Mouse (Mus musculus) erythroblast, embryonic 14.5 days (primary cell): ENCODE data around the gene Senp7.

Experiments used
- GATA1 ChIP-seq: IDR thresholded peaks from 2 replicates; pipeline ENCODE4 v1.6.1; 2012; ENCODE audit warnings: low read length, inconsistent platforms, mixed read lengths
- TAL1 ChIP-seq: IDR thresholded peaks from 3 replicates; pipeline ENCODE4 v1.6.1; 2012; ENCODE audit warnings: low read length, inconsistent platforms, mixed read lengths

- no peak for TF ChIP-seq GATA1
- no peak for TF ChIP-seq TAL1
These were observed 155.9 kb downstream of the Senp7 start, which contains the start of gene Impg2 for GRCm38 (mm10) chr16:56204051-56204450.
